Mouse (Mus musculus): Measurements from ENCODE around the gene Vpreb1. TPM values are rescaled to one million over a fixed set of nuclear protein-coding genes. Genes with fewer than 3 reads are reported as not detected.

The Vpreb1 gene
- 0.71 and 1.3 TPM in 2 replicates for polyA plus RNA-seq (2015; fragmentation: Nextera tagmentation; extraction: Ambion mirVana)

GRCm38 (mm10) chr16:16870617-16871331, at the start of gene Vpreb1, which contains the start of gene Top3b:
Gene Vpreb1 (minus strand): TSS chr16:16870843.
Gene Top3b (plus strand): TSS chr16:16870736.
- under 1% methylated on average over 47 of the region's 49 CpGs for WGBS (ENCODE audit: insufficient replicate concordance)
- DNase-seq: peak; percentile 86
- Histone ChIP-seq H3K27me3 (no peaks in the 10 kb centered on the region), H3K27ac (peak within 1 kb of the TSS; percentile 91), H3K4me3 (replicated peaks) (peak within 1 kb of the TSS; percentile 90), H3K9me3 (replicated peaks) (no peaks in the 10 kb centered on the region), H3K4me2 (peak within 1 kb of the TSS; percentile 79), H3K4me1 (replicated peaks) (peaks cover 15% of the 10 kb centered on the region), H3K9ac (peak within 1 kb of the TSS; percentile 92), H3K36me3 (peaks cover 15% of the 10 kb centered on the region)
- ATAC-seq (ENCODE audit: low read depth): peak; percentile 93

GRCm38 (mm10) chr16:16918441-16919117, 47.9 kb upstream of the Vpreb1 start:
- 82% methylated on average over 7 of the region's 7 CpGs for whole genome bisulfite sequencing (ENCODE audit: insufficient replicate concordance)
- no peak overlapping the region for H3K9ac ChIP-seq
- no peak overlapping the region for H3K4me2 ChIP-seq
- no peak for ATAC-seq (ENCODE audit: low read depth)
- no peaks in the 10 kb centered on the region for H3K27me3 ChIP-seq
- no peaks in the 10 kb centered on the region for H3K4me1 ChIP-seq (replicated peaks)
- no peak overlapping the region for H3K4me3 ChIP-seq (replicated peaks)
- peaks cover 62% of the 10 kb centered on the region for H3K36me3 ChIP-seq
- H3K9me3 ChIP-seq (replicated peaks): no peaks in the 10 kb centered on the region
- H3K27ac ChIP-seq: no peak overlapping the region
- no peak for DNase-seq

- DNase-seq: no peak
- Histone ChIP-seq H3K27ac (no peak overlapping the region), H3K4me2 (no peak overlapping the region), H3K4me1 (replicated peaks) (0 out of 2 replicates have a peak, but pooled peaks cover 3% of the 10 kb centered on the region), H3K36me3 (peaks cover 61% of the 10 kb centered on the region), H3K9ac (no peak overlapping the region), H3K4me3 (replicated peaks) (no peak overlapping the region), H3K9me3 (replicated peaks) (no peaks in the 10 kb centered on the region), H3K27me3 (no peaks in the 10 kb centered on the region)
- ATAC-seq (ENCODE audit: low read depth): no peak
- 55% methylated on average over 1 of the region's 1 CpGs for WGBS (ENCODE audit: insufficient replicate concordance)
Observed at GRCm38 (mm10) chr16:16913440-16913839, 42.8 kb upstream of the Vpreb1 start.

- ATAC-seq (ENCODE audit: low read depth): peak; percentile 67
- Histone ChIP-seq H3K36me3 (peaks cover 54% of the 10 kb centered on the region), H3K4me2 (no peak overlapping the region), H3K9ac (0 out of 2 replicates have a peak overlapping the region, but pooled peaks have one; percentile 17), H3K9me3 (replicated peaks) (no peaks in the 10 kb centered on the region), H3K27me3 (no peaks in the 10 kb centered on the region), H3K4me3 (replicated peaks) (no peak overlapping the region), H3K4me1 (replicated peaks) (0 out of 2 replicates have a peak, but pooled peaks cover 3% of the 10 kb centered on the region), H3K27ac (no peak overlapping the region)
- DNase-seq: peak; percentile 53
- 42% methylated on average over 13 of the region's 13 CpGs for WGBS (ENCODE audit: insufficient replicate concordance)
Observed at GRCm38 (mm10) chr16:16911641-16912597, 41.3 kb upstream of the Vpreb1 start.

GRCm38 (mm10) chr16:16907799-16908198, 37.2 kb upstream of the Vpreb1 start:
- H3K4me1 ChIP-seq (replicated peaks): 0 out of 2 replicates have a peak, but pooled peaks cover 6% of the 10 kb centered on the region
- no peaks in the 10 kb centered on the region for H3K27me3 ChIP-seq
- no peak overlapping the region for H3K4me2 ChIP-seq
- H3K9ac ChIP-seq: no peak overlapping the region
- ATAC-seq (ENCODE audit: low read depth) (peak; percentile 29; the same call in 1 of the 2 replicates), DNase-seq (no peak)
- H3K9me3 ChIP-seq (replicated peaks): no peaks in the 10 kb centered on the region
- H3K36me3 ChIP-seq: peaks cover 40% of the 10 kb centered on the region
- no peak overlapping the region for H3K4me3 ChIP-seq (replicated peaks)
- H3K27ac ChIP-seq: no peak overlapping the region
- 43% methylated on average over 6 of the region's 6 CpGs for WGBS (ENCODE audit: insufficient replicate concordance)

GRCm38 (mm10) chr16:16903188-16903587, 32.5 kb upstream of the Vpreb1 start:
- DNase-seq: no peak
- Histone ChIP-seq H3K4me1 (replicated peaks) (peaks cover 3% of the 10 kb centered on the region), H3K4me2 (no peak overlapping the region), H3K27me3 (no peaks in the 10 kb centered on the region), H3K27ac (no peak overlapping the region), H3K36me3 (peaks cover 26% of the 10 kb centered on the region), H3K9me3 (replicated peaks) (no peaks in the 10 kb centered on the region), H3K9ac (no peak overlapping the region), H3K4me3 (replicated peaks) (no peak overlapping the region)
- WGBS (ENCODE audit: insufficient replicate concordance): 77% methylated on average over 5 of the region's 5 CpGs
- ATAC-seq (ENCODE audit: low read depth): no peak

GRCm38 (mm10) chr16:16902329-16902728, 31.7 kb upstream of the Vpreb1 start:
- no peak for ATAC-seq (ENCODE audit: low read depth)
- no peak for DNase-seq
- WGBS (ENCODE audit: insufficient replicate concordance): 51% methylated on average over 4 of the region's 4 CpGs

GRCm38 (mm10) chr16:16897056-16897584, 26.5 kb upstream of the Vpreb1 start:
- peak overlapping the region; percentile 66 for H3K4me3 ChIP-seq (replicated peaks)
- no peaks in the 10 kb centered on the region for H3K9me3 ChIP-seq (replicated peaks)
- H3K4me2 ChIP-seq: peak overlapping the region; percentile 91
- 21% methylated on average over 10 of the region's 10 CpGs for WGBS (ENCODE audit: insufficient replicate concordance)
- ATAC-seq (ENCODE audit: low read depth) (no peak), DNase-seq (no peak)
- H3K27me3 ChIP-seq: no peaks in the 10 kb centered on the region
- H3K36me3 ChIP-seq: peaks cover 19% of the 10 kb centered on the region
- peak overlapping the region; percentile 76 for H3K9ac ChIP-seq
- H3K27ac ChIP-seq: peak overlapping the region; percentile 59
- H3K4me1 ChIP-seq (replicated peaks): peaks cover 22% of the 10 kb centered on the region

More at GRCm38 (mm10) chr16:16902329-16902728, 31.7 kb upstream of the Vpreb1 start:
- H3K4me2 ChIP-seq: no peak overlapping the region
- H3K36me3 ChIP-seq: peaks cover 21% of the 10 kb centered on the region
- H3K4me3 ChIP-seq (replicated peaks): no peak overlapping the region
- no peak overlapping the region for H3K9ac ChIP-seq
- peaks cover 11% of the 10 kb centered on the region for H3K4me1 ChIP-seq (replicated peaks)
- H3K27ac ChIP-seq: no peak overlapping the region
- H3K27me3 ChIP-seq: no peaks in the 10 kb centered on the region
- no peaks in the 10 kb centered on the region for H3K9me3 ChIP-seq (replicated peaks)

- peak; percentile 92 for DNase-seq
- Histone ChIP-seq H3K4me1 (replicated peaks) (peaks cover 22% of the 10 kb centered on the region), H3K27me3 (no peaks in the 10 kb centered on the region), H3K4me3 (replicated peaks) (peak within 1 kb of the TSS; percentile 66), H3K4me2 (peak within 1 kb of the TSS; percentile 91), H3K27ac (peak within 1 kb of the TSS; percentile 59), H3K36me3 (peaks cover 25% of the 10 kb centered on the region), H3K9me3 (replicated peaks) (no peaks in the 10 kb centered on the region), H3K9ac (peak within 1 kb of the TSS; percentile 76)
- ATAC-seq (ENCODE audit: low read depth): peak; percentile 92
- WGBS (ENCODE audit: insufficient replicate concordance): 1% methylated on average over 29 of the region's 29 CpGs
Observed at GRCm38 (mm10) chr16:16896382-16897055, 25.9 kb upstream of the Vpreb1 start, which contains the start of gene Ppm1f. Gene Ppm1f (plus strand): TSS chr16:16896469.

GRCm38 (mm10) chr16:16896015-16896381, 25.4 kb upstream of the Vpreb1 start:
- H3K4me3 ChIP-seq (replicated peaks): peak overlapping the region; percentile 66
- no peaks in the 10 kb centered on the region for H3K27me3 ChIP-seq
- H3K4me2 ChIP-seq: peak overlapping the region; percentile 91
- DNase-seq (no peak), ATAC-seq (ENCODE audit: low read depth) (peak; percentile 48; the same call in 1 of the 2 replicates)
- H3K27ac ChIP-seq: peak overlapping the region; percentile 48; the same call in 1 of the 2 replicates
- peaks cover 30% of the 10 kb centered on the region for H3K36me3 ChIP-seq
- peak overlapping the region; percentile 42; the same call in 1 of the 2 replicates for H3K9ac ChIP-seq
- no peaks in the 10 kb centered on the region for H3K9me3 ChIP-seq (replicated peaks)
- 9% methylated on average over 4 of the region's 4 CpGs for WGBS (ENCODE audit: insufficient replicate concordance)
- peaks cover 22% of the 10 kb centered on the region for H3K4me1 ChIP-seq (replicated peaks)

Measured in liver, embryonic 13.5 days (tissue).